Mouse (Mus musculus): ENCODE data around the gene Olfr967. TPM values are rescaled to one million over a fixed set of nuclear protein-coding genes. Genes with fewer than 3 reads are reported as not detected.

Gene Olfr967
- total and polyA plus RNA-seq, 2 experiments, result not detected

DNA sequence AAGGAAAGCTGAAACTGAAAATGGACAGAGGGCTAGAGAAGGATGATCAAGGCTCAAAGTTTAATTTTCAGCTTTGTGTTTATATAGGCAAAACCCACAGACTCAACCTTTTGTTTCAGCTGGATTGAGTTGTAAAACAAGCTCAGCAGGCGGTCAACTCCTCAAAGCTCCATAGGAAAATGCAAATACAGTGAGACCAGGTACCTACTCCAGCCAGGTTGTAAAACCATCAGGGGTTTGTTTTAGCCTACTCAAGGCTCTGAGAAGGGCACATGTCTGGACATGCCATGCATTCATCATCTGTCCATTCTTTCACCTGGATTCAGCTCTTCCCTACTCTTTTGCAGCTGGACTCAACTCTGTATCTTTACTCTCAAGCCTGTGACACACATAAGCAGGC, 5.3 kb upstream of the Olfr967 start:
- H3K9ac ChIP-seq (ENCODE audit: low read depth, low read length), result no peak overlapping the region
- no peak overlapping the region for H3K4me3 ChIP-seq (ENCODE audit: insufficient read depth, low read depth, low read length)
- DNase-seq (ENCODE audit: extremely low read depth, low read depth, low spot score), result no peak
- no peaks in the 10 kb centered on the region for H3K27me3 ChIP-seq (ENCODE audit: control insufficient read depth, insufficient read depth, low read length)
- no peak overlapping the region for H3K27ac ChIP-seq (replicated peaks; ENCODE audit: insufficient read depth, low read depth, low read length)
- H3K4me1 ChIP-seq (ENCODE audit: control insufficient read depth, insufficient read depth, low read length), result no peaks in the 10 kb centered on the region
- WGBS, result 97% methylated on average over 1 of the region's 1 CpGs
- H3K79me2 ChIP-seq (ENCODE audit: control insufficient read depth, insufficient read depth, low read length), result no peaks in the 10 kb centered on the region
- TF ChIP-seq CTCF (IDR thresholded peaks at IDR 0.05; ENCODE audit: low read depth, low read length), result no peak
- TF ChIP-seq POLR2A (IDR thresholded peaks at IDR 0.05; ENCODE audit: extremely low read depth, insufficient read depth, low read length), result no peak
- H3K36me3 ChIP-seq (ENCODE audit: control insufficient read depth, insufficient read depth, low read length), result no peaks in the 10 kb centered on the region

DNA sequence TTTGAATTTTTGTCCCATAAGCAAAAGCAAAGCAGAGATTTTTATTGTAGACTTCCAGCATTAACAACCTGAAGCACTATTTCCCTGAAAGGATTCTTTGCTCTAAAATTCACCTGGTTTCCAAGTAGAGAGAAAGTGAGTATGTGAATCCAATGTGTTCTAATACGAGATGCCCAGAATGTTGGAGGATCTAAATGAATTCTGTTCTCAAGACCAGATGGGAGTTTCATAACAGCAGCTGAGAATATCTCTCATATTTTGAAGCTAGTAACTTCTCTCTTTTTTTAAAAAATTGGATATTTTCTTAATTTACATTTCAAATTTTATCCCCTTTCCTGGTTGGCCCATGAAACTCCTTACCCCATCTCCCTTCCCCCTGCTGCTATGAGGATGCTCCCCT, 379 bp downstream of the Olfr967 start:
- no peaks in the 10 kb centered on the region for H3K4me1 ChIP-seq (ENCODE audit: control insufficient read depth, insufficient read depth, low read length)
- H3K4me3 ChIP-seq (ENCODE audit: insufficient read depth, low read depth, low read length), result no peak overlapping the region
- DNase-seq (ENCODE audit: extremely low read depth, low read depth, low spot score), result no peak
- no peaks in the 10 kb centered on the region for H3K36me3 ChIP-seq (ENCODE audit: control insufficient read depth, insufficient read depth, low read length)
- WGBS, result 81% methylated on average over 1 of the region's 1 CpGs
- H3K27me3 ChIP-seq (ENCODE audit: control insufficient read depth, insufficient read depth, low read length), result no peaks in the 10 kb centered on the region
- TF ChIP-seq POLR2A (IDR thresholded peaks at IDR 0.05; ENCODE audit: extremely low read depth, insufficient read depth, low read length) (no peak), CTCF (IDR thresholded peaks at IDR 0.05; ENCODE audit: low read depth, low read length) (no peak)
- H3K9ac ChIP-seq (ENCODE audit: low read depth, low read length), result no peak overlapping the region
- H3K27ac ChIP-seq (replicated peaks; ENCODE audit: insufficient read depth, low read depth, low read length), result no peak overlapping the region
- H3K79me2 ChIP-seq (ENCODE audit: control insufficient read depth, insufficient read depth, low read length), result no peaks in the 10 kb centered on the region

DNA sequence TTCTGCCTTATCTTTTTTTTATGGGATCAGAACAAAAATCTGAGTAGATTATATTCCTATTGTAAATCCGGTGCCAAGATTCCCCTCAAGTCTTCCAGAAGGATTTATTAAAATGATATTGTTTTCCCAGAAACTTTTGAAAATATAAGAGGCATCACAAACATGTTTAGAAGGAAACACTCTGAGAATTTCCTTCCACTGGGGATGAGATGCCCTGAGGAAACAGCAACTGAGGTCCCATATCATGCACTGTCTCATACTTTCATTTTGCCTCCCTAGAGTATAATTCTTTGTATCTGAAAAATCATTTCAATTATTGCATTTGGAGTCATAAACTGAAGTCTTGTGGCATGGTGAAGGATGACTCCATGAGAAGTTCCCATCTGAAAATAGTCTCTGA, 37.1 kb downstream of the Olfr967 start, which contains the start of gene Olfr968:
TSS of gene Olfr968 (minus strand) at position 101 of the 400 bp plus-strand sequence.
- Histone ChIP-seq H3K79me2 (ENCODE audit: control insufficient read depth, insufficient read depth, low read length) (no peaks in the 10 kb centered on the region), H3K36me3 (ENCODE audit: control insufficient read depth, insufficient read depth, low read length) (no peaks in the 10 kb centered on the region), H3K27me3 (ENCODE audit: control insufficient read depth, insufficient read depth, low read length) (no peaks in the 10 kb centered on the region), H3K4me1 (ENCODE audit: control insufficient read depth, insufficient read depth, low read length) (no peaks in the 10 kb centered on the region), H3K9ac (ENCODE audit: low read depth, low read length) (no peak within 1 kb of the TSS), H3K4me3 (ENCODE audit: insufficient read depth, low read depth, low read length) (no peak within 1 kb of the TSS), H3K27ac (replicated peaks; ENCODE audit: insufficient read depth, low read depth, low read length) (no peak within 1 kb of the TSS)
- no peak for TF ChIP-seq CTCF (IDR thresholded peaks at IDR 0.05; ENCODE audit: low read depth, low read length)
- TF ChIP-seq POLR2A (IDR thresholded peaks at IDR 0.05; ENCODE audit: extremely low read depth, insufficient read depth, low read length), result no peak
- WGBS, result 75% methylated on average over 1 of the region's 1 CpGs
- DNase-seq (ENCODE audit: extremely low read depth, low read depth, low spot score), result no peak

DNA sequence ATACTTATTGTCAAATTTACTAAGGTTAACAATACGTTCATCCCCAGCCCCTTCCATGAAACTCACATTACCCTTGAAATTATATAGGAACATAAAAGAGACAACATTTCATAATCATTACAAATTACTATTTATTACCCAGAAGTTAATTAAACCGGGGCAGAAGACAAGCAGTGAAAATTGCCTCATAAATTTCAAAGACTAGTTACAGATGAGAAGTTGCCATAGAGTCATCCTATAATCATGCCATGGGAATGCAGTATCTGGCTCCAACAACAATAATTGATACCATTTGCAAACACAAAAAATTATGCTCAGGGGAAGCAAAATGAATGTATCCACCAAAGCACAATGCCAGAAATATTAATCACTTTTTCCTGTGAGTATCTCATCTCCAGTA, 44.5 kb downstream of the Olfr967 start, which contains the start of gene Olfr969:
TSS of gene Olfr969 (plus strand) at position 388 of the 400 bp plus-strand sequence.
- Histone ChIP-seq H3K79me2 (ENCODE audit: control insufficient read depth, insufficient read depth, low read length) (no peaks in the 10 kb centered on the region), H3K4me3 (ENCODE audit: insufficient read depth, low read depth, low read length) (no peak within 1 kb of the TSS), H3K9ac (ENCODE audit: low read depth, low read length) (no peak within 1 kb of the TSS), H3K27me3 (ENCODE audit: control insufficient read depth, insufficient read depth, low read length) (no peaks in the 10 kb centered on the region), H3K4me1 (ENCODE audit: control insufficient read depth, insufficient read depth, low read length) (no peaks in the 10 kb centered on the region), H3K36me3 (ENCODE audit: control insufficient read depth, insufficient read depth, low read length) (no peaks in the 10 kb centered on the region), H3K27ac (replicated peaks; ENCODE audit: insufficient read depth, low read depth, low read length) (no peak within 1 kb of the TSS)
- TF ChIP-seq CTCF (IDR thresholded peaks at IDR 0.05; ENCODE audit: low read depth, low read length), result no peak
- TF ChIP-seq POLR2A (IDR thresholded peaks at IDR 0.05; ENCODE audit: extremely low read depth, insufficient read depth, low read length), result no peak
- 59% methylated on average over 2 of the region's 2 CpGs for WGBS
- no peak for DNase-seq (ENCODE audit: extremely low read depth, low read depth, low spot score)

Other genes starting within 250 kb of the Olfr967 start
- gene Olfr957, start 230.4 kb upstream of the Olfr967 start, total RNA-seq (2014; rRNA removed), result not detected in 2 replicates
- not detected in 2 replicates for gene Olfr957, start 230.4 kb upstream of the Olfr967 start, polyA plus RNA-seq (2012; rRNA removed)
- not detected in 2 replicates for gene Olfr958, start 192.2 kb upstream of the Olfr967 start, total RNA-seq (2014; rRNA removed)
- not detected in 2 replicates for gene Olfr958, start 192.2 kb upstream of the Olfr967 start, polyA plus RNA-seq (2012; rRNA removed)
- gene Olfr959, start 170.7 kb upstream of the Olfr967 start, total RNA-seq (2014; rRNA removed), result not detected in 2 replicates
- not detected in 2 replicates for gene Olfr959, start 170.7 kb upstream of the Olfr967 start, polyA plus RNA-seq (2012; rRNA removed)
- 0.07 and 0.09 TPM in 2 replicates for gene AW551984, start 141.8 kb upstream of the Olfr967 start, total RNA-seq (2014; rRNA removed)
- 0.01 and 0.13 TPM in 2 replicates for gene AW551984, start 141.8 kb upstream of the Olfr967 start, polyA plus RNA-seq (2012; rRNA removed)
- gene Olfr148, start 135.6 kb upstream of the Olfr967 start, total RNA-seq (2014; rRNA removed), result not detected in 2 replicates
- not detected in 2 replicates for gene Olfr148, start 135.6 kb upstream of the Olfr967 start, polyA plus RNA-seq (2012; rRNA removed)
- not detected in 2 replicates for gene Olfr960, start 124.9 kb upstream of the Olfr967 start, total RNA-seq (2014; rRNA removed)
- not detected in 2 replicates for gene Olfr960, start 124.9 kb upstream of the Olfr967 start, polyA plus RNA-seq (2012; rRNA removed)
- gene Olfr961, start 101.2 kb upstream of the Olfr967 start, total RNA-seq (2014; rRNA removed), result not detected in 2 replicates
- not detected in 2 replicates for gene Olfr961, start 101.2 kb upstream of the Olfr967 start, polyA plus RNA-seq (2012; rRNA removed)
- gene Olfr963, start 79.0 kb upstream of the Olfr967 start, total RNA-seq (2014; rRNA removed), result not detected in 2 replicates
- gene Olfr963, start 79.0 kb upstream of the Olfr967 start, polyA plus RNA-seq (2012; rRNA removed), result not detected in 2 replicates
- not detected in 2 replicates for gene Olfr149, start 39.1 kb upstream of the Olfr967 start, total RNA-seq (2014; rRNA removed)
- gene Olfr149, start 39.1 kb upstream of the Olfr967 start, polyA plus RNA-seq (2012; rRNA removed), result not detected in 2 replicates
- gene Olfr965, start 34.9 kb upstream of the Olfr967 start, total RNA-seq (2014; rRNA removed), result not detected in 2 replicates
- not detected in 2 replicates for gene Olfr965, start 34.9 kb upstream of the Olfr967 start, polyA plus RNA-seq (2012; rRNA removed)
- not detected in 2 replicates for gene Olfr150, start 15.3 kb upstream of the Olfr967 start, total RNA-seq (2014; rRNA removed)
- gene Olfr150, start 15.3 kb upstream of the Olfr967 start, polyA plus RNA-seq (2012; rRNA removed), result not detected in 2 replicates
- gene Olfr968, start 37.0 kb downstream of the Olfr967 start, total RNA-seq (2014; rRNA removed), result not detected in 2 replicates
- not detected in 2 replicates for gene Olfr968, start 37.0 kb downstream of the Olfr967 start, polyA plus RNA-seq (2012; rRNA removed)
- not detected in 2 replicates for gene Olfr969, start 44.7 kb downstream of the Olfr967 start, total RNA-seq (2014; rRNA removed)
- not detected in 2 replicates for gene Olfr969, start 44.7 kb downstream of the Olfr967 start, polyA plus RNA-seq (2012; rRNA removed)
- not detected in 2 replicates for gene Olfr970, start 62.6 kb downstream of the Olfr967 start, total RNA-seq (2014; rRNA removed)
- not detected in 2 replicates for gene Olfr970, start 62.6 kb downstream of the Olfr967 start, polyA plus RNA-seq (2012; rRNA removed)
- not detected in 2 replicates for gene Olfr971, start 90.6 kb downstream of the Olfr967 start, total RNA-seq (2014; rRNA removed)
- not detected in 2 replicates for gene Olfr971, start 90.6 kb downstream of the Olfr967 start, polyA plus RNA-seq (2012; rRNA removed)
- not detected in 2 replicates for gene Olfr972, start 120.2 kb downstream of the Olfr967 start, total RNA-seq (2014; rRNA removed)
- not detected in 2 replicates for gene Olfr972, start 120.2 kb downstream of the Olfr967 start, polyA plus RNA-seq (2012; rRNA removed)
- gene Olfr229, start 161.1 kb downstream of the Olfr967 start, total RNA-seq (2014; rRNA removed), result not detected in 2 replicates
- gene Olfr229, start 161.1 kb downstream of the Olfr967 start, polyA plus RNA-seq (2012; rRNA removed), result not detected in 2 replicates
- gene Olfr974, start 191.3 kb downstream of the Olfr967 start, total RNA-seq (2014; rRNA removed), result not detected in 2 replicates
- not detected in 2 replicates for gene Olfr974, start 191.3 kb downstream of the Olfr967 start, polyA plus RNA-seq (2012; rRNA removed)
- not detected in 2 replicates for gene Olfr975, start 205.8 kb downstream of the Olfr967 start, total RNA-seq (2014; rRNA removed)
- gene Olfr975, start 205.8 kb downstream of the Olfr967 start, polyA plus RNA-seq (2012; rRNA removed), result not detected in 2 replicates
- gene Olfr976, start 214.9 kb downstream of the Olfr967 start, total RNA-seq (2014; rRNA removed), result not detected in 2 replicates
- not detected in 2 replicates for gene Olfr976, start 214.9 kb downstream of the Olfr967 start, polyA plus RNA-seq (2012; rRNA removed)
- gene Olfr978, start 245.9 kb downstream of the Olfr967 start, total RNA-seq (2014; rRNA removed), result not detected in 2 replicates
- not detected in 2 replicates for gene Olfr978, start 245.9 kb downstream of the Olfr967 start, polyA plus RNA-seq (2012; rRNA removed)

Measured in liver, adult 2 months (tissue).